Mouse (Mus musculus) R1 (cell line): ENCODE results near the gene Fam133b.
"Not testable (repeated sequence)": the region's sequence is repeated elsewhere in the genome, so short reads cannot be mapped to it uniquely, and the experiment has no call there.

Source experiments
- DNase-seq: peaks from one replicate; pipeline ENCODE4 v3.0.0-alpha.2; 2018; ENCODE audit warnings: low read depth, low spot score

Fam133b gene

DNA sequence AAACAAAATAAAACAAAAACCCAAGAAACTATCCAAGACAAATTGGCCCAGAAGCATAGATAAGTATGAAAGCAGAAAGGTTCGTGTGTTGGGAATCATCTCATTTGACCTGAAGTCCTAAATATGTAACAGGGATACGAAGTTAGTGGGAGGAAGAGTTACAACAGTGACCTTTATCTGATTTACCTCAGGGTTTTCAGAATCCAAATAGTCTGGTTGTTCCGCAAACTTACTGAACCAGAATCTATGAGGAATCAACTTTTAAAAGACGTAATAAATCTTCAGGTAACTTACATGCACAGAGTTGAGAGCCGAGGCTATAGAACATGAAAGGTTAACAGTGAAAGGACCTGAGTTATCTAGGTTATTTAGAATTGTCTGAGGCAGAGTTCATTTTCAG lies 55.1 kb downstream of the Fam133b start:
- no peak for DNase-seq

DNA sequence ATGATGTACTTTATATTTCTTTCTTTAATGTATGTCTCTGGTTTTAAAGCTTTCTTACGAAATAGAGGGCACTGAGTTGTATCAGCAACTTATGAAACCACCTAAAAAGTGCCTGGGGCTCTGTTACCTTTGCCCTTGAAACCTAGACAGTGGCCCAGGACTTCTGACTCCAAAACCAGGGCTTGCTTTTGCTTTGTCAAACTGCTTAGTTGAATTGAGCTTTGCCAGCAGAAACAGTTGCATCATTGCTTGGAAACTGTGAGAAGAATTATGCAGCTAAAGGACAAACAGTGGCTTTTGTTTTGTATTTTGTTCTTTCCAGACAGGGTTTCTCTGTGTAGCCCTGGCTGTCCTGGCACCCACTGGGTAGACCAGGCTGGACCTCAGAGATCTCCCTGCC lies 56.7 kb downstream of the Fam133b start:
- DNase-seq, result no peak

DNA sequence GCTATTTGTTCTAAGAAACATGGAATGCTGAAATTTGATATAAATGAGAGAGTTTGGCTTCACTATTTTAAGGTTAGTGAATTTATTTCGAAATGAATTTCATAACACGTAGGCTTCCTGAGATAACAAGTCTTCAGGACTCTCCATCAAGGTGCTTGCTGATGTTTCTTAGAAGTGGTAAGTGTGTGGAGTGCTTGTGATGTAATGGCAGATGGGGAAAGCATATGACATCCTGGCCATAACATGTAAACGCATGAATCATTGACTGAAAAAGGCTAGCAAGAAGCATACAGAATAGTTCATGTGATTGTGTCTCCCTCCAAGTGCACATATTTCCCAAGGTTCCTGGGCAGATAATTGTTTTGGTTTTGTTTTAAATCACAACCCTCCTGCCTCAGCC lies 57.2 kb downstream of the Fam133b start:
- no peak for DNase-seq

- no peak for DNase-seq
Measured at GRCm38 (mm10) chr5:3607114-3607513, 63.5 kb downstream of the Fam133b start.

- no peak for DNase-seq
Measured at GRCm38 (mm10) chr5:3609241-3609640, 65.6 kb downstream of the Fam133b start.

DNA sequence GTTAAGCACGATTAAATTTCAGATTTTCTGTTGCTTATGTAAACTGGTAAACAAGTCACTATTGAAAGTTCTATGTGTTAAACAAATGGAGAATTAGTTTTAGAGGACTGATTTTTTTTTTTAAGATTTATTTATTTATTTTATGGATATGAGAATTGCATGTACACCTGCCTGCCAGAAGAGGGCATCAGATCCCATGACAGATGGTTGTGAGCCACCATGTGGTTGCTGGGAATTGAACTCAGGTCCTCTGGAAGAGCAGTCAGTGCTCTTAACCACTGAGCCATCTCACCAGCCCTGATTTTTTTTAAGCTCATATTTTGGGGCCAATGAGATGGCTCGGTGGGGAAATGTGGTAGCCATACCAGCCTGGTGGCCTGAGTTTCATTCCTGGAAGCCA lies 68.2 kb downstream of the Fam133b start:
- DNase-seq, result not testable (repeated sequence)
